Mouse (Mus musculus): Measurements from ENCODE around the gene Uhmk1.
"Not testable (repeated sequence)": the region's sequence is repeated elsewhere in the genome, so short reads cannot be mapped to it uniquely, and the experiment has no call there.

- not testable (repeated sequence) for TF ChIP-seq POLR2A (IDR thresholded peaks at IDR 0.05; ENCODE audit: control insufficient read depth, low read depth, low read length); CTCF (IDR thresholded peaks at IDR 0.05; ENCODE audit: control insufficient read depth, insufficient read depth, insufficient replicate concordance, low read depth, low read length)
These were observed 17.5 kb upstream of the Uhmk1 start, which contains the start of gene Sh2d1b2 for GRCm38 (mm10) chr1:170232688-170233087.
